Mouse (Mus musculus): ENCODE measurements around the gene Caln1. TPM values are rescaled to one million over a fixed set of nuclear protein-coding genes. Genes with fewer than 3 reads are reported as not detected.

Caln1 gene
- polyA plus RNA-seq, 1 experiment from 2014 or later: 0.38 TPM

- no peak for DNase-seq (ENCODE audit: low spot score)
- Histone ChIP-seq H3K4me3 (ENCODE audit: low read depth, low read length) (no peak overlapping the region), H3K36me3 (replicated peaks; ENCODE audit: control insufficient read depth, insufficient read depth, low read depth, low read length) (no peaks in the 10 kb centered on the region), H3K4me2 (ENCODE audit: low read depth, low read length) (no peak overlapping the region), H3K9ac (replicated peaks; ENCODE audit: low read length) (no peak overlapping the region), H3K4me1 (ENCODE audit: control insufficient read depth, insufficient read depth, low read length) (no peaks in the 10 kb centered on the region), H3K27ac (replicated peaks; ENCODE audit: low read depth, low read length) (no peak overlapping the region), H3K27me3 (ENCODE audit: control insufficient read depth, insufficient read depth, low read length) (no peaks in the 10 kb centered on the region), H3K9me3 (replicated peaks; ENCODE audit: control insufficient read depth, low read length) (no peaks in the 10 kb centered on the region)
- ATAC-seq (replicated peaks; ENCODE audit: insufficient number of reproducible peaks, low FRiP score, low TSS enrichment, low read depth): no peak
- WGBS: 77% methylated on average over 4 of the region's 4 CpGs
These were observed 450.9 kb downstream of the Caln1 start for GRCm38 (mm10) chr5:130820021-130820648.

GRCm38 (mm10) chr5:130820661-130821060 is 451.4 kb downstream of the Caln1 start:
- no peak overlapping the region for H3K9ac ChIP-seq (replicated peaks; ENCODE audit: low read length)
- no peaks in the 10 kb centered on the region for H3K9me3 ChIP-seq (replicated peaks; ENCODE audit: control insufficient read depth, low read length)
- H3K27ac ChIP-seq (replicated peaks; ENCODE audit: low read depth, low read length): no peak overlapping the region
- H3K27me3 ChIP-seq (ENCODE audit: control insufficient read depth, insufficient read depth, low read length): no peaks in the 10 kb centered on the region
- ATAC-seq (replicated peaks; ENCODE audit: insufficient number of reproducible peaks, low FRiP score, low TSS enrichment, low read depth): no peak
- 89% methylated on average over 5 of the region's 5 CpGs for WGBS
- H3K4me3 ChIP-seq (ENCODE audit: low read depth, low read length): no peak overlapping the region
- no peak for DNase-seq (ENCODE audit: low spot score)
- no peaks in the 10 kb centered on the region for H3K4me1 ChIP-seq (ENCODE audit: control insufficient read depth, insufficient read depth, low read length)
- H3K4me2 ChIP-seq (ENCODE audit: low read depth, low read length): no peak overlapping the region
- H3K36me3 ChIP-seq (replicated peaks; ENCODE audit: control insufficient read depth, insufficient read depth, low read depth, low read length): no peaks in the 10 kb centered on the region

GRCm38 (mm10) chr5:130825797-130826196 is 456.5 kb downstream of the Caln1 start:
- no peaks in the 10 kb centered on the region for H3K9me3 ChIP-seq (replicated peaks; ENCODE audit: control insufficient read depth, low read length)
- H3K27ac ChIP-seq (replicated peaks; ENCODE audit: low read depth, low read length): no peak overlapping the region
- no peaks in the 10 kb centered on the region for H3K4me1 ChIP-seq (ENCODE audit: control insufficient read depth, insufficient read depth, low read length)
- DNase-seq (ENCODE audit: low spot score) (no peak), ATAC-seq (replicated peaks; ENCODE audit: insufficient number of reproducible peaks, low FRiP score, low TSS enrichment, low read depth) (no peak)
- H3K27me3 ChIP-seq (ENCODE audit: control insufficient read depth, insufficient read depth, low read length): no peaks in the 10 kb centered on the region
- WGBS: 81% methylated on average over 2 of the region's 2 CpGs
- no peak overlapping the region for H3K9ac ChIP-seq (replicated peaks; ENCODE audit: low read length)
- H3K4me3 ChIP-seq (ENCODE audit: low read depth, low read length): no peak overlapping the region
- no peaks in the 10 kb centered on the region for H3K36me3 ChIP-seq (replicated peaks; ENCODE audit: control insufficient read depth, insufficient read depth, low read depth, low read length)
- no peak overlapping the region for H3K4me2 ChIP-seq (ENCODE audit: low read depth, low read length)

- H3K4me1 ChIP-seq (ENCODE audit: control insufficient read depth, insufficient read depth, low read length): no peaks in the 10 kb centered on the region
- no peak overlapping the region for H3K9ac ChIP-seq (replicated peaks; ENCODE audit: low read length)
- H3K9me3 ChIP-seq (replicated peaks; ENCODE audit: control insufficient read depth, low read length): no peaks in the 10 kb centered on the region
- DNase-seq (ENCODE audit: low spot score) (no peak), ATAC-seq (replicated peaks; ENCODE audit: insufficient number of reproducible peaks, low FRiP score, low TSS enrichment, low read depth) (no peak)
- H3K4me3 ChIP-seq (ENCODE audit: low read depth, low read length): no peak overlapping the region
- H3K27ac ChIP-seq (replicated peaks; ENCODE audit: low read depth, low read length): no peak overlapping the region
- no peaks in the 10 kb centered on the region for H3K27me3 ChIP-seq (ENCODE audit: control insufficient read depth, insufficient read depth, low read length)
- no peaks in the 10 kb centered on the region for H3K36me3 ChIP-seq (replicated peaks; ENCODE audit: control insufficient read depth, insufficient read depth, low read depth, low read length)
- no peak overlapping the region for H3K4me2 ChIP-seq (ENCODE audit: low read depth, low read length)
- 80% methylated on average over 6 of the region's 6 CpGs for WGBS
These were observed 479.3 kb downstream of the Caln1 start for GRCm38 (mm10) chr5:130848562-130848961.

- H3K4me1 ChIP-seq (ENCODE audit: control insufficient read depth, insufficient read depth, low read length): no peaks in the 10 kb centered on the region
- no peak for ATAC-seq (replicated peaks; ENCODE audit: insufficient number of reproducible peaks, low FRiP score, low TSS enrichment, low read depth)
- no peaks in the 10 kb centered on the region for H3K27me3 ChIP-seq (ENCODE audit: control insufficient read depth, insufficient read depth, low read length)
- no peaks in the 10 kb centered on the region for H3K9me3 ChIP-seq (replicated peaks; ENCODE audit: control insufficient read depth, low read length)
- no peak overlapping the region for H3K4me2 ChIP-seq (ENCODE audit: low read depth, low read length)
- no peak overlapping the region for H3K9ac ChIP-seq (replicated peaks; ENCODE audit: low read length)
- 66% methylated on average over 4 of the region's 4 CpGs for WGBS
- no peak overlapping the region for H3K27ac ChIP-seq (replicated peaks; ENCODE audit: low read depth, low read length)
- no peak overlapping the region for H3K4me3 ChIP-seq (ENCODE audit: low read depth, low read length)
- H3K36me3 ChIP-seq (replicated peaks; ENCODE audit: control insufficient read depth, insufficient read depth, low read depth, low read length): no peaks in the 10 kb centered on the region
- no peak for DNase-seq (ENCODE audit: low spot score)
These were observed 480.4 kb downstream of the Caln1 start for GRCm38 (mm10) chr5:130849610-130850009.

GRCm38 (mm10) chr5:130852182-130852581 is 482.9 kb downstream of the Caln1 start:
- H3K4me2 ChIP-seq (ENCODE audit: low read depth, low read length): peak overlapping the region; percentile 36
- H3K27me3 ChIP-seq (ENCODE audit: control insufficient read depth, insufficient read depth, low read length): no peaks in the 10 kb centered on the region
- H3K36me3 ChIP-seq (replicated peaks; ENCODE audit: control insufficient read depth, insufficient read depth, low read depth, low read length): no peaks in the 10 kb centered on the region
- no peaks in the 10 kb centered on the region for H3K9me3 ChIP-seq (replicated peaks; ENCODE audit: control insufficient read depth, low read length)
- DNase-seq (ENCODE audit: low spot score): peak; percentile 25
- no peak for ATAC-seq (replicated peaks; ENCODE audit: insufficient number of reproducible peaks, low FRiP score, low TSS enrichment, low read depth)
- no peak overlapping the region; the same call in 1 of the 2 replicates for H3K9ac ChIP-seq (replicated peaks; ENCODE audit: low read length)
- 3% methylated on average over 11 of the region's 11 CpGs for WGBS
- no peak overlapping the region for H3K27ac ChIP-seq (replicated peaks; ENCODE audit: low read depth, low read length)
- no peak overlapping the region for H3K4me3 ChIP-seq (ENCODE audit: low read depth, low read length)
- no peaks in the 10 kb centered on the region for H3K4me1 ChIP-seq (ENCODE audit: control insufficient read depth, insufficient read depth, low read length)

- Histone ChIP-seq H3K4me2 (ENCODE audit: low read depth, low read length) (no peak overlapping the region), H3K36me3 (replicated peaks; ENCODE audit: control insufficient read depth, insufficient read depth, low read depth, low read length) (no peaks in the 10 kb centered on the region), H3K27me3 (ENCODE audit: control insufficient read depth, insufficient read depth, low read length) (no peaks in the 10 kb centered on the region), H3K27ac (replicated peaks; ENCODE audit: low read depth, low read length) (no peak overlapping the region), H3K4me3 (ENCODE audit: low read depth, low read length) (no peak overlapping the region), H3K9me3 (replicated peaks; ENCODE audit: control insufficient read depth, low read length) (no peaks in the 10 kb centered on the region), H3K9ac (replicated peaks; ENCODE audit: low read length) (no peak overlapping the region), H3K4me1 (ENCODE audit: control insufficient read depth, insufficient read depth, low read length) (no peaks in the 10 kb centered on the region)
- DNase-seq (ENCODE audit: low spot score) (peak; percentile 92), ATAC-seq (replicated peaks; ENCODE audit: insufficient number of reproducible peaks, low FRiP score, low TSS enrichment, low read depth) (no peak)
- WGBS: under 1% methylated on average over 10 of the region's 10 CpGs
These were observed 484.1 kb downstream of the Caln1 start for GRCm38 (mm10) chr5:130853371-130853770.

- H3K27ac ChIP-seq (replicated peaks; ENCODE audit: low read depth, low read length): no peak overlapping the region
- H3K9ac ChIP-seq (replicated peaks; ENCODE audit: low read length): no peak overlapping the region
- H3K4me3 ChIP-seq (ENCODE audit: low read depth, low read length): no peak overlapping the region
- no peaks in the 10 kb centered on the region for H3K4me1 ChIP-seq (ENCODE audit: control insufficient read depth, insufficient read depth, low read length)
- H3K27me3 ChIP-seq (ENCODE audit: control insufficient read depth, insufficient read depth, low read length): no peaks in the 10 kb centered on the region
- 82% methylated on average over 7 of the region's 7 CpGs for WGBS
- no peaks in the 10 kb centered on the region for H3K9me3 ChIP-seq (replicated peaks; ENCODE audit: control insufficient read depth, low read length)
- ATAC-seq (replicated peaks; ENCODE audit: insufficient number of reproducible peaks, low FRiP score, low TSS enrichment, low read depth): no peak
- H3K4me2 ChIP-seq (ENCODE audit: low read depth, low read length): no peak overlapping the region
- no peaks in the 10 kb centered on the region for H3K36me3 ChIP-seq (replicated peaks; ENCODE audit: control insufficient read depth, insufficient read depth, low read depth, low read length)
- no peak for DNase-seq (ENCODE audit: low spot score)
These were observed 485.2 kb downstream of the Caln1 start for GRCm38 (mm10) chr5:130854430-130854829.

Measured in embryonic facial prominence, embryonic 11.5 days (tissue).